Mouse (Mus musculus) kidney, adult 2 months (tissue): ENCODE results near the gene Lman2.

ENCODE experiments used
- CTCF ChIP-seq: fragments of 200-500 bp; conservative IDR thresholded peaks from 2 replicates; pipeline ENCODE4 v1.5.1; 2011; ENCODE audit warnings: low read depth, mild to moderate bottlenecking, control low read depth, low read length, moderate library complexity, mixed read lengths; ENCODE audit not compliant: insufficient read depth, insufficient read length
- POLR2A ChIP-seq: fragments of 200-500 bp; IDR thresholded peaks from one replicate; pipeline ENCODE4 v1.6.1; 2011; ENCODE audit warnings: low read depth, low read length, control low read depth

- no peak for TF ChIP-seq CTCF
- no peak for TF ChIP-seq POLR2A
Measured at GRCm38 (mm10) chr13:55344286-55344685, 18.3 kb downstream of the Lman2 start.
